Mouse (Mus musculus) erythroblast, embryonic 14.5 days (primary cell): Measurements from ENCODE around the gene Ovch2. TPM values are rescaled to one million over a fixed set of nuclear protein-coding genes. Genes with fewer than 3 reads are reported as not detected.
"Not testable (repeated sequence)": the region's sequence is repeated elsewhere in the genome, so short reads cannot be mapped to it uniquely, and the experiment has no call there.

ENCODE experiments used
- H3K27me3 ChIP-seq: 2 replicates; pipeline ENCODE4 v1.6.1; 2012; ENCODE audit warnings: inconsistent platforms; ENCODE audit not compliant: control insufficient read depth
- H3K36me3 ChIP-seq: 2 replicates; pipeline ENCODE4 v1.6.1; 2012; ENCODE audit warnings: mild to moderate bottlenecking, inconsistent platforms; ENCODE audit not compliant: control insufficient read depth
- H3K4me1 ChIP-seq: 2 replicates; pipeline ENCODE4 v1.6.1; 2012; ENCODE audit warnings: inconsistent platforms; ENCODE audit not compliant: control insufficient read depth
- H3K4me3 ChIP-seq: replicated peaks from 2 replicates; pipeline ENCODE3; 2012; ENCODE audit warnings: moderate library complexity, mild to moderate bottlenecking, inconsistent platforms
- H3K9me3 ChIP-seq: 2 replicates; pipeline ENCODE4 v1.6.1; 2012; ENCODE audit warnings: low read length, inconsistent platforms, mixed read lengths; ENCODE audit not compliant: control insufficient read depth
- GATA1 ChIP-seq: IDR thresholded peaks from 2 replicates; pipeline ENCODE4 v1.6.1; 2012; ENCODE audit warnings: low read length, inconsistent platforms, mixed read lengths
- TAL1 ChIP-seq: IDR thresholded peaks from 3 replicates; pipeline ENCODE4 v1.6.1; 2012; ENCODE audit warnings: low read length, inconsistent platforms, mixed read lengths
- polyA plus RNA-seq: library from polyadenylated mRNA; stranded (reverse); fragments of >175 nt; gene quantifications from 2 replicates; pipeline ENCODE4 v1.2.3, GENCODE M21; 2012

Gene Ovch2
- not detected in 2 replicates for polyA plus RNA-seq

GRCm38 (mm10) chr7:107801108-107801507 lies at the start of gene Ovch2:
Gene Ovch2, minus strand, starts transcription at chr7:107801208.
- Histone ChIP-seq H3K4me3 (no peak within 1 kb of the TSS), H3K4me1 (no peaks in the 10 kb centered on the region), H3K36me3 (no peaks in the 10 kb centered on the region), H3K9me3 (0 out of 2 replicates have a peak, but pooled peaks cover 2% of the 10 kb centered on the region), H3K27me3 (no peaks in the 10 kb centered on the region)
- no peak for TF ChIP-seq TAL1
- TF ChIP-seq GATA1: no peak

- not testable (repeated sequence) for H3K27me3 ChIP-seq, H3K4me3 ChIP-seq, H3K9me3 ChIP-seq, H3K4me1 ChIP-seq, H3K36me3 ChIP-seq
Measured at GRCm38 (mm10) chr7:107847390-107847789, 46.4 kb upstream of the Ovch2 start, which contains the start of gene Olfr470. Gene Olfr470, minus strand, starts transcription at chr7:107847490.

GRCm38 (mm10) chr7:107841719-107842118 lies 40.7 kb upstream of the Ovch2 start:
- Histone ChIP-seq H3K4me3 (no peak overlapping the region), H3K36me3 (no peaks in the 10 kb centered on the region), H3K9me3 (no peaks in the 10 kb centered on the region), H3K4me1 (no peaks in the 10 kb centered on the region), H3K27me3 (no peaks in the 10 kb centered on the region)
- TF ChIP-seq GATA1 (no peak), TAL1 (no peak)

GRCm38 (mm10) chr7:107825441-107825840 lies 24.4 kb upstream of the Ovch2 start, which contains the start of gene Olfr469:
Gene Olfr469, minus strand, starts transcription at chr7:107825541.
- not testable (repeated sequence) for H3K36me3 ChIP-seq, H3K9me3 ChIP-seq, H3K27me3 ChIP-seq, H3K4me1 ChIP-seq, H3K4me3 ChIP-seq

GRCm38 (mm10) chr7:107823867-107824266 lies 22.9 kb upstream of the Ovch2 start:
- H3K4me1 ChIP-seq, H3K4me3 ChIP-seq, H3K9me3 ChIP-seq, H3K27me3 ChIP-seq, H3K36me3 ChIP-seq: not testable (repeated sequence)

- Histone ChIP-seq H3K36me3 (no peaks in the 10 kb centered on the region), H3K4me1 (no peaks in the 10 kb centered on the region), H3K4me3 (no peak overlapping the region), H3K27me3 (no peaks in the 10 kb centered on the region), H3K9me3 (no peaks in the 10 kb centered on the region; the same call in 1 of the 2 replicates)
- TF ChIP-seq TAL1 (no peak), GATA1 (no peak)
Measured at GRCm38 (mm10) chr7:107819442-107819841, 18.4 kb upstream of the Ovch2 start.

- TF ChIP-seq GATA1 (no peak), TAL1 (no peak)
- H3K9me3 ChIP-seq: no peaks in the 10 kb centered on the region
Measured at GRCm38 (mm10) chr7:107811963-107812362, 11.0 kb upstream of the Ovch2 start, which contains the start of gene Olfr467. Gene Olfr467, plus strand, starts transcription at chr7:107812263.

GRCm38 (mm10) chr7:107802138-107802537 lies 1.1 kb upstream of the Ovch2 start:
- Histone ChIP-seq H3K4me1 (no peaks in the 10 kb centered on the region), H3K27me3 (no peaks in the 10 kb centered on the region), H3K4me3 (no peak overlapping the region), H3K9me3 (0 out of 2 replicates have a peak, but pooled peaks cover 2% of the 10 kb centered on the region), H3K36me3 (no peaks in the 10 kb centered on the region)
- TF ChIP-seq TAL1: no peak
- TF ChIP-seq GATA1: no peak

More at GRCm38 (mm10) chr7:107811963-107812362, 11.0 kb upstream of the Ovch2 start, which contains the start of gene Olfr467:
- Histone ChIP-seq H3K27me3 (no peaks in the 10 kb centered on the region), H3K36me3 (no peaks in the 10 kb centered on the region), H3K4me1 (no peaks in the 10 kb centered on the region), H3K4me3 (no peak within 1 kb of the TSS)

- no peak for TF ChIP-seq GATA1
- TF ChIP-seq TAL1: no peak
- no peaks in the 10 kb centered on the region for H3K4me1 ChIP-seq
- H3K4me3 ChIP-seq: no peak overlapping the region
- H3K36me3 ChIP-seq: no peaks in the 10 kb centered on the region
- H3K27me3 ChIP-seq: no peaks in the 10 kb centered on the region
- H3K9me3 ChIP-seq: no peaks in the 10 kb centered on the region
Measured at GRCm38 (mm10) chr7:107796500-107796899, 4.5 kb downstream of the Ovch2 start.

- H3K4me3 ChIP-seq: no peak overlapping the region
- H3K27me3 ChIP-seq: no peaks in the 10 kb centered on the region
- no peaks in the 10 kb centered on the region for H3K9me3 ChIP-seq
- H3K36me3 ChIP-seq: no peaks in the 10 kb centered on the region
- no peaks in the 10 kb centered on the region for H3K4me1 ChIP-seq
- TF ChIP-seq GATA1 (no peak), TAL1 (no peak)
Measured at GRCm38 (mm10) chr7:107787977-107788620, 12.9 kb downstream of the Ovch2 start.
